Mouse (Mus musculus): ENCODE measurements around the gene Zscan4c. TPM values are rescaled to one million over a fixed set of nuclear protein-coding genes. Genes with fewer than 3 reads are reported as not detected.

The Zscan4c gene
- polyA plus RNA-seq (2012): not detected in 2 replicates

GRCm38 (mm10) chr7:11005445-11005844 lies at the start of gene Zscan4c:
Gene Zscan4c, plus strand, starts transcription at chr7:11005745.

Other genes with a start within 250 kb of the Zscan4c start
- not detected in 2 replicates for gene Zscan4b, start 100.7 kb upstream of the Zscan4c start, polyA plus RNA-seq (2012)
- gene Zscan4-ps1, start 63.9 kb downstream of the Zscan4c start, polyA plus RNA-seq (2012): not detected in 2 replicates
- not detected in 2 replicates for gene Zscan4d, start 160.4 kb downstream of the Zscan4c start, polyA plus RNA-seq (2012)

All from megakaryocyte-erythroid progenitor cell, adult 5 weeks (primary cell).